Mouse (Mus musculus): ENCODE data around the gene Ncoa7. TPM values are rescaled to one million over a fixed set of nuclear protein-coding genes. Genes with fewer than 3 reads are reported as not detected.

The Ncoa7 gene
- polyA plus RNA-seq, 1 experiment, result 3.9 TPM

DNA sequence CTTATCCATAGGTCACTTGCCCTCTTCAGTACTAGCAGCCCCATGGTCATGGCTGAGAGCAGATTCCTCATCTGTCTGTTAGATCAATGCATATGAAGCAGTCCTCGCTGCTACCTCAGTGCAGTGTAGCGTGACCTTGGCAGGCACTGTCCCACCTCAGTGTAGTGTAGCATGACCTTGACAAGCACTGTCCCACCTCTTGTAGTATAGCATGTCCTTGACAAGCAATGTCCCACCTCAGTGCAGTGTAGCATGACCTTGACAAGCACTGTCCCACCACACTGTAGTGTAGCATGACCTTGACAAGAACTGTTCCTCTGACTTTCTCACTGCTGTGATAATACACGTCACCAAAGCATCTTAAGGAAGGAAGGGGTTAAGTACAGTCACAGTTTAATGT lies 82.6 kb downstream of the Ncoa7 start:
- no peaks in the 10 kb centered on the region for H3K79me3 ChIP-seq (ENCODE audit: low read depth)
- H3K36me3 ChIP-seq (ENCODE audit: control insufficient read depth, insufficient read depth), result peaks cover 4% of the 10 kb centered on the region
- H3K4me3 ChIP-seq (ENCODE audit: insufficient read depth, poor library complexity, severe bottlenecking), result no peak overlapping the region
- TF ChIP-seq MYOD1 (IDR thresholded peaks at IDR 0.05; ENCODE audit: control insufficient read depth, insufficient read length, low read depth) (no peak), MYOG (IDR thresholded peaks at IDR 0.05; ENCODE audit: control insufficient read depth, extremely low read depth, insufficient read length) (no peak), CEBPB (IDR thresholded peaks at IDR 0.05; ENCODE audit: low read depth) (no peak), FOSL1 (IDR thresholded peaks at IDR 0.05; ENCODE audit: insufficient read depth, low read length, poor library complexity, severe bottlenecking) (no peak), CTCF (IDR thresholded peaks at IDR 0.05; ENCODE audit: control insufficient read depth, insufficient read depth, insufficient read length) (no peak), MAX (IDR thresholded peaks at IDR 0.05) (no peak), USF1 (IDR thresholded peaks at IDR 0.05; ENCODE audit: low read depth) (no peak)
- no peak overlapping the region for H3ac ChIP-seq (ENCODE audit: control insufficient read depth, insufficient read length, low read depth)
- no peaks in the 10 kb centered on the region for H3K79me2 ChIP-seq (ENCODE audit: control insufficient read depth, insufficient read depth)
- no peaks in the 10 kb centered on the region for H3K27me3 ChIP-seq (ENCODE audit: control insufficient read depth, insufficient read depth, insufficient read length)

GRCm38 (mm10) chr10:30719947-30720346 lies 83.2 kb downstream of the Ncoa7 start:
- H3K4me3 ChIP-seq (ENCODE audit: insufficient read depth, poor library complexity, severe bottlenecking), result no peak overlapping the region
- H3K27me3 ChIP-seq (ENCODE audit: control insufficient read depth, insufficient read depth, insufficient read length), result no peaks in the 10 kb centered on the region
- no peaks in the 10 kb centered on the region for H3K79me3 ChIP-seq (ENCODE audit: low read depth)
- peaks cover 4% of the 10 kb centered on the region for H3K36me3 ChIP-seq (ENCODE audit: control insufficient read depth, insufficient read depth)
- no peaks in the 10 kb centered on the region for H3K79me2 ChIP-seq (ENCODE audit: control insufficient read depth, insufficient read depth)
- no peak overlapping the region for H3ac ChIP-seq (ENCODE audit: control insufficient read depth, insufficient read length, low read depth)
- TF ChIP-seq MYOD1 (IDR thresholded peaks at IDR 0.05; ENCODE audit: control insufficient read depth, insufficient read length, low read depth), result no peak
- no peak for TF ChIP-seq CEBPB (IDR thresholded peaks at IDR 0.05; ENCODE audit: low read depth)

DNA sequence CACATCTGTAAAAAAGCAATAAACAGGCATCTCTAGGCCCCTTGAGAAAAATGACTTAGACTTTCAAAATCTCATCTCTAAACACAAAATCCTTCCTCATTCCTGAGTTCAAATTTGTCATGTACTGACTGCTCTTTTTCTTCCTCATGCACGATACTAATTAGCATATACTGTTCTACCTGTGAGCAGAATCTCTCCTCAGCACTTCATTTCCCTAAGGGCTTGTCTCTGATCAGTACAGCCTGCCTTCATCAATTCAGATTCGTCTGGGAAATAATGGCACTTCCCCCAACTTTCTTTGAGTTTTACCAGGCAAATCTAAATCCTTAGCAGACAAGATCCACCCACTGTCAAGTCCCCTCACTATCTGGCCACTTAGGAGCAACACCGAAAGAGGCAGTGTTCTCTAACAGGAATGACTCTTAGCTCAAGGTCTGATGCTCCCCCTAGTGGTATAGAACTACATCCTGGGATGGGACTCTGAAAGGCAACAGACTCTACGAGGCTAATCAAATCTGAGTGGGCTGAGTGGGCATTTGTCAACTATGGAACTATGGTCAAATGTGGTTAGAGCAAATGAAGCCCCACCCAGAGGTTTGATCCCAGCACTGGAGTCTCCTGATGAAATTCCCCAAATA lies 84.3 kb downstream of the Ncoa7 start:
- Histone ChIP-seq H3K79me2 (ENCODE audit: control insufficient read depth, insufficient read depth) (no peaks in the 10 kb centered on the region), H3K36me3 (ENCODE audit: control insufficient read depth, insufficient read depth) (peaks cover 4% of the 10 kb centered on the region), H3K4me3 (ENCODE audit: insufficient read depth, poor library complexity, severe bottlenecking) (no peak overlapping the region), H3K27me3 (ENCODE audit: control insufficient read depth, insufficient read depth, insufficient read length) (no peaks in the 10 kb centered on the region), H3ac (ENCODE audit: control insufficient read depth, insufficient read length, low read depth) (no peak overlapping the region), H3K79me3 (ENCODE audit: low read depth) (no peaks in the 10 kb centered on the region)
- TF ChIP-seq CTCF (IDR thresholded peaks at IDR 0.05; ENCODE audit: control insufficient read depth, insufficient read depth, insufficient read length) (peak; percentile 51), CEBPB (IDR thresholded peaks at IDR 0.05; ENCODE audit: low read depth) (no peak)

GRCm38 (mm10) chr10:30716171-30716570 lies 87.0 kb downstream of the Ncoa7 start:
- Histone ChIP-seq H3ac (ENCODE audit: control insufficient read depth, insufficient read length, low read depth) (no peak overlapping the region), H3K79me2 (ENCODE audit: control insufficient read depth, insufficient read depth) (no peaks in the 10 kb centered on the region), H3K36me3 (ENCODE audit: control insufficient read depth, insufficient read depth) (no peaks in the 10 kb centered on the region), H3K27me3 (ENCODE audit: control insufficient read depth, insufficient read depth, insufficient read length) (no peaks in the 10 kb centered on the region), H3K79me3 (ENCODE audit: low read depth) (no peaks in the 10 kb centered on the region), H3K4me3 (ENCODE audit: insufficient read depth, poor library complexity, severe bottlenecking) (no peak overlapping the region)
- TF ChIP-seq CEBPB (IDR thresholded peaks at IDR 0.05; ENCODE audit: low read depth) (no peak), MYOG (IDR thresholded peaks at IDR 0.05; ENCODE audit: control insufficient read depth, extremely low read depth, insufficient read length) (no peak), USF1 (IDR thresholded peaks at IDR 0.05; ENCODE audit: low read depth) (no peak), FOSL1 (IDR thresholded peaks at IDR 0.05; ENCODE audit: insufficient read depth, low read length, poor library complexity, severe bottlenecking) (no peak), MAX (IDR thresholded peaks at IDR 0.05) (no peak), CTCF (IDR thresholded peaks at IDR 0.05; ENCODE audit: control insufficient read depth, insufficient read depth, insufficient read length) (no peak), MYOD1 (IDR thresholded peaks at IDR 0.05; ENCODE audit: control insufficient read depth, insufficient read length, low read depth) (no peak)

DNA sequence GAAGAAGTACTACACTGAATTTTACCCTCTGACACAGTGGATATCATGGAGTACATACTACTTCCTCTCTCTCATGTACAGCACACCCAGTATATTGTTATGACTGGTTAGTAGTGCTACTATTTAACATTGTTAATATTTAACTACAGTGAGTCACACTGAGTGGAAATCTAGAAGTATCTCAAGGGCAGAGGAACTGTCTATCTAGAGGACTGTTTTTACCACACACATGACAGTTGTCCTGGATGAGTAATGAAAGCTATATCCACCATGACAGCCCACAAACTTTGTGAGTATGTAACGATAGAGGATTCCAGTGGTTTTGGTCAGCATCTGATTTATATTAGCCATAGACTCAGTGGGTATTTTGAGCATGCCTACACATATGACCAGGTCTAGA lies 90.6 kb downstream of the Ncoa7 start:
- Histone ChIP-seq H3ac (ENCODE audit: control insufficient read depth, insufficient read length, low read depth) (no peak overlapping the region), H3K79me2 (ENCODE audit: control insufficient read depth, insufficient read depth) (no peaks in the 10 kb centered on the region), H3K36me3 (ENCODE audit: control insufficient read depth, insufficient read depth) (no peaks in the 10 kb centered on the region), H3K79me3 (ENCODE audit: low read depth) (peaks cover 3% of the 10 kb centered on the region), H3K27me3 (ENCODE audit: control insufficient read depth, insufficient read depth, insufficient read length) (no peaks in the 10 kb centered on the region), H3K4me3 (ENCODE audit: insufficient read depth, poor library complexity, severe bottlenecking) (no peak overlapping the region)
- TF ChIP-seq MYOD1 (IDR thresholded peaks at IDR 0.05; ENCODE audit: control insufficient read depth, insufficient read length, low read depth), result peak; percentile 74
- TF ChIP-seq MYOG (IDR thresholded peaks at IDR 0.05; ENCODE audit: control insufficient read depth, extremely low read depth, insufficient read length), result no peak
- TF ChIP-seq MAX (IDR thresholded peaks at IDR 0.05), result peak; percentile 47
- peak; percentile 76 for TF ChIP-seq FOSL1 (IDR thresholded peaks at IDR 0.05; ENCODE audit: insufficient read depth, low read length, poor library complexity, severe bottlenecking)

GRCm38 (mm10) chr10:30709846-30710403 lies 93.2 kb downstream of the Ncoa7 start:
- TF ChIP-seq MYOD1 (IDR thresholded peaks at IDR 0.05; ENCODE audit: control insufficient read depth, insufficient read length, low read depth) (no peak), USF1 (IDR thresholded peaks at IDR 0.05; ENCODE audit: low read depth) (peak; percentile 81), MYOG (IDR thresholded peaks at IDR 0.05; ENCODE audit: control insufficient read depth, extremely low read depth, insufficient read length) (no peak)
- H3K4me3 ChIP-seq (ENCODE audit: insufficient read depth, poor library complexity, severe bottlenecking), result no peak overlapping the region
- no peaks in the 10 kb centered on the region for H3K27me3 ChIP-seq (ENCODE audit: control insufficient read depth, insufficient read depth, insufficient read length)

More at GRCm38 (mm10) chr10:30709846-30710403, 93.2 kb downstream of the Ncoa7 start:
- H3ac ChIP-seq (ENCODE audit: control insufficient read depth, insufficient read length, low read depth), result no peak overlapping the region
- H3K79me3 ChIP-seq (ENCODE audit: low read depth), result peaks cover 3% of the 10 kb centered on the region
- no peaks in the 10 kb centered on the region for H3K36me3 ChIP-seq (ENCODE audit: control insufficient read depth, insufficient read depth)
- no peaks in the 10 kb centered on the region for H3K79me2 ChIP-seq (ENCODE audit: control insufficient read depth, insufficient read depth)

Data from C2C12 (cell line).